Mouse (Mus musculus): Measurements from ENCODE around the gene Secisbp2l.

The Secisbp2l gene

DNA sequence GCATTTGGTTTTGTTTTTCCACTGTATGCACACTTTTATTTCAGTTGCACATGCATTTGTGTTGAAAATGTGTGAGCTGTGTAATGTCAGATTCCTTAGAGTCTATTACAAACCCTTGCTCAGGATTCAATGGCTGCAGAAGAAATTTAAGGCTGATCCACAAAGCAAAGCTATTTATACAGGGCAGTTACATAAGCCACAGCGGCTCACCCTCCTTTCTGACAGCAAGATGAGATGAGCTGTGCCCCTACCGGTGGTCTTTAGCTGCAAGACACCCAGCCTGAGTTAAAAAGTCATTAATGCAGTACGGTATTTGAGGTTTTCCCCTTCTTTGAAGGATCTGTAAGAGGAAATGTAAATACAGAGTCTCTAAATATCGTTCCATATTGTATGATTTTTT, 1.2 kb upstream of the Secisbp2l start:
- DNase-seq (ENCODE audit: low spot score in 2 of 2) = no peak

DNA sequence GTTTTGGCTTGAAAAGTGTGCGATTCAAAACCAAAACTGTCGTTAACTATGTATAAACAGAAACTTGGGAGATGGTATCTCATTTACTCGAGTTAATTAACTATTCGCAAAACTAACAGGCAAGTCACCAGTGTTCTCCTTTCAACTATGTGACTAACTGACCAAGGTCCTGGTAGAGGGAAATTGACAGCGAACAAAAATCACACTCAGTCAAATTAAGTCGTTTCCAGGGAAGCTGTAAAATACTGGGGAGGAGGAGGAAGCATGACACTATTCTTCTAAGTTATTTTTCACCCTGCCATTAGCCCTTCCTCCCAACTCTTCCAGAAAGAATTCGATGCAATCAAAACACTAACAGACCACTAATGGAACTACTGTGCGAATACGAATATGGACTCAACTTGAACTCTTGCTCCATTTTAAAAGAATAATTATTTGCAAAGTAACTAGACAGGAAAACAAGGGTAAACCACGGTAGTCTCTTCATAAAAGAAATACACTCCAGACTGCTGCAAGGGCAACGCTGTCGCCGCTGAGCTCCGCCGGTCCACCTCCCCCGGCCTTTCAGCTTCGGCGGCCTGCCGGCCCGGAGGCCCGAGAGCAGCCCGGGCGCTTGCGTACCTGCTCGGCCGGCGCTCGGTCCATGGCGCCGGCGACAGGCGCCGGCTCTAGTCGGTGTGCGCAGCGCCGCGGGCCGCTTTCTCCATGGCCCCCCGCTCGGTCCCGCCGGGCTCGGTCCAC, 522 bp downstream of the Secisbp2l start:
- DNase-seq (ENCODE audit: low spot score in 2 of 2) = no peak

DNA sequence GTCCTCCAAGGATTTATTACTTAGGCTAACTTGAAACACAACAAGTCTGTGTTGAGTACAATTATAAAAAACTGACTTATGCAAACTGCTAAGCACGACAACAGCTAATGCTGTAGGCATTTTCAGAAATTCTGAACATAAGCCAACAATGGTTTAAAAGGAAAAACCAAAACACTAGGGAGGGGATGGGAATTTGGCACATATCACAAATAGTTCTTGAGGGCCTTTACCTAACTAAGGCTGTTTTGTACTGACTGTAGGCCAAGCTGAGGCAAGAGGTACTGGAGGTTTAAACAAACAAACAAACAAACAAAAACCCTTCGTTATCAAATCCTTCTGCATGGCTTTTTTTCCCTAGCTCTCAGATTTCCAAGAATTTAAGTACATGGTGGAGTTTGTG, 1.7 kb downstream of the Secisbp2l start:
- DNase-seq (ENCODE audit: low spot score in 2 of 2) = no peak

DNA sequence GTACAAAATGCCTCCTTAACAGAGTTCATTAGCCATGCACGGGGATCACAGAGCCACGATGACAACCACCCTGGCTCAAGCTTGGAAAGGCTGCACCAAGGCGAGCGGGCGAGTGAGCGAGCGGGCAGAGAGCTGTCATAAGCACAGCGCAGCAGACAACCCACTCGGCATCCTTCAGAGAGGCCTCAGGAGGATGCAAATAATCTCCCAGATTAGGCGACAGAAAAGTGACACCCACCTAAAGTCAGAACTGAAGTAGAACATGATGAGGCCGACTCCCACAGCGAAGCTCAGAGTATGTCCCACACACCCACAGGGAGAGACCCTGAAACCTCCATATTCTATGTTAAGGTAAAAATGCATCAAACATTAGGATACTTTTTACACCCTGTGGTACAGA, 4.3 kb downstream of the Secisbp2l start:
- DNase-seq (ENCODE audit: low spot score in 2 of 2) = no peak

DNA sequence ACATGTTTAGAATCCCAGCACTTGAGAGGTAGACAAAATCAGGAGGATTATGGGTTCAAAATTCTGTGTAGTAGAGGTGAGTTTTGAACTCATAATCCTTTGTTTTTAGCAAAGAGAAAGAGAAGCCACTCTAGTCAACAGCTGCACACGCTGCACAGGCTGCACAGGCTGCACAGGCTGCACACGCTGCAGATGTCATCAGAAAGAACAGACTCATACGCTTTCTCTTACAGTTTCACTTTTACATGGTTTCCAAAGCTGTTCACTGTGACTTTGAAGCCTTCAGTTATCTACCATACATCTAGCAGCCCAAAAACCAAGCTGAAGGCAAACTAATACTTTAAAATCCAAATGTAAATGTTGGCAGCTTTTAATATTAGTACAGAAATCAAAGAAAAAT, 5.7 kb downstream of the Secisbp2l start:
- DNase-seq (ENCODE audit: low spot score in 2 of 2) = no peak

DNA sequence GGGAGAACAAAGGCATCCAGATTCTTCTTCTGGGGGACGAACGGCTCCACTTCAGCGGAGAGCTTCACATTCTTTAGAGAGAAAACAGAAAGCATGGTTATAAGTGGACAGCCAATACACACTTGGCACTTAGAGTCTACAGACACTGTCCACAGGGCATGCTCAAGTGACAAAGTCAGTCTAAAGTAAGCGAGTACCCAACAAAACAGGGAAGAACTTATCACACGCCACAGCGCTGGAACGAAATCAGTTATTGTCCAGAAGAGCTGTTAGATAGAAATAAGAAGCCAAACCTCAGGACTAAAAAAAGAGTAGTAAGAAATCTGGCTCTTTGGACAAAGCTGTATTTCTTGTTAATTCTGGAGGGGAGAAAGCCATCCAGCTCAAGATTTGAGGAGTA, 7.0 kb downstream of the Secisbp2l start:
- no peak for DNase-seq (ENCODE audit: low spot score in 2 of 2)

DNA sequence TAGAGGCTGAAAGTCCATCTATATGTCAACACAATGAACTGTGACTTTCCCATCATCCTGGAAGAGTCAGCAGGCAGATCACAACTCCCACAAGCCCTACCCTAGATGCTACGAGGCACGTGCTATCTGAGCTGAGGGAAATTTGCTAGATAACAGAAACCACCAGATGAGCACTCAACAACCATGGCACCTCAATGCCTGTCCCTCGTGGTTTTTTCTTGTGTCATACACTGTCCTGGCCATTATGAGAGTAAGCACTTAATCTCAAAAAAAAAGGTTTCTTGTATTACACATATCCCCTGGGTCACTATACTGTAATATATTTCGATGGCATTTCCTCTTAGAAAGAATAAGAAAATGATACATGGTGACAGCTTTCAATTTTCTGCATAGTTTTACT, 7.8 kb downstream of the Secisbp2l start:
- DNase-seq (ENCODE audit: low spot score in 2 of 2) = no peak

DNA sequence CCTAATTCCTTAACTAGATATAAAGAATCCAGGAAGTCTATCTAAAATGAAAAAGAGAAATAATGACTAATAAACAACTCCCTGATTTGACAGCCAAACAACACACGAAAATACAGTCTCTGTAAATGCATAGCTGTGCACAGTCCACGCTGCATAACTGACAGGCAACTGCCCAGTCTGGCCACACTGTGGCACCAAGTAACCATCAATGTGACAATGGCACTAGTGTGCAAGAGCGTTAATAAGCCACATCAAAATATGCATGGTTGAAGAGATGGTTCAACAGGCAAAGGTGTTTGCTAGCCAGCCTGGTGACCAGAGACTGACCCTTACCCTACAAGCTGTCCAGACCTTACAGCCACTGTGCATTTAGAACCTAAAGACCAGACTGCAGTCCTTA, 17.6 kb downstream of the Secisbp2l start:
- DNase-seq (ENCODE audit: low spot score in 2 of 2) = no peak

DNA sequence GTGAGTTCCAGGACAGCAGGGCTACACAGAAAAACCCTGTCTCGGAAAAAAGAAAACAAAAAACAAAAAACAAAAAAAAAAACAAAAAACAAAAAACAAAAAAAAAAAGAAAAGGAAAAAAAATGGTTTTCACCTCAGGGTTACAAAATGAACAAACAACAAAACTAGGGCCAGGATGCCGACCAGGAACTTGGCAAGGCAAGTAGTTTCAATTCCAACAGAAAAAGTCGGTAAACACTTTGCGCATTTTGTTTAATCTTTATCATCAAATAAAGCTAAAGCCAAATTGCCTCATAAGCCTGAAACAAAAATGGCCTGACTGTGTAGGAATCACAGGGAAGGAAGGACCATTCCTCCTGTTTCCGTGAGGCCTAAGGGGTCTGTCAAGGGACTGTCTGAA, 18.1 kb downstream of the Secisbp2l start:
- DNase-seq (ENCODE audit: low spot score in 2 of 2) = no peak

DNA sequence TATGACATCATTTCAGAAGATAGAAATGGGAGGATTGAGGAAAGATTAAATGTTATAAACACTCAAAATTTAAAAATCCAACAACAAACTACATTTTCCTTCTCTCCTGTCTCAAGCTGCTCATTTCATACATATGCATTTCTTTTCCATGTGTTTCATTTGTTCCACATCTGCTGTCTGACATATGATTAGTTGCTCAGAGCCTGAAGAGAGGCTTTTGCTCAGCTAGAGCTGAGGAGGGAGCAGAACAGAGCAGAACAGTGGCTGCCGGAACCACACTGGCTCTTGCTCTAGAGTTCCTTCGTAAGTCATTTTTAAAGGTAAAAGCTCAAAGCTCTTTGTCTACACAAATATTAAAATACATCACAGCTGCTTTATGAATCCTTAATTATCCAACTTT, 33.3 kb downstream of the Secisbp2l start:
- DNase-seq (ENCODE audit: low spot score in 2 of 2) = no peak

DNA sequence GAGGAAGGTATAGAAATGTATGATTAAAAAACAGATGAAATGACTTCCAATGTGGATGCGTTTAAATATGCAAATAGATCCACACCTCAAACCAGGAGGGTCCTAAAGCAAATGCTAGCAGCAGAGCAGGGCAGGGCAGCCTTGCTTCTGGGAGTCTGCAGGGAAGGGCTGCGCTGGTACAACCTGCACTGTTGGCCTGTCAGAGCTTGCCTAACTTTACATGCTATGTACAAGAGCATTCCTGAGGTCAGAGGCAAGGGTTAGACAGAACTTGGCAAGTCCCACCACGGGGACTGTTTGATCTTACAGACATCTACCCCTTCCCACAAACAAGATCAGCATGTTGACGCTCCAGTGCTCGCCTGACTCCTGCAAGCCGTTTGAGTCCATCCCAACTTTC, 43.3 kb downstream of the Secisbp2l start:
- DNase-seq (ENCODE audit: low spot score in 2 of 2) = no peak

DNA sequence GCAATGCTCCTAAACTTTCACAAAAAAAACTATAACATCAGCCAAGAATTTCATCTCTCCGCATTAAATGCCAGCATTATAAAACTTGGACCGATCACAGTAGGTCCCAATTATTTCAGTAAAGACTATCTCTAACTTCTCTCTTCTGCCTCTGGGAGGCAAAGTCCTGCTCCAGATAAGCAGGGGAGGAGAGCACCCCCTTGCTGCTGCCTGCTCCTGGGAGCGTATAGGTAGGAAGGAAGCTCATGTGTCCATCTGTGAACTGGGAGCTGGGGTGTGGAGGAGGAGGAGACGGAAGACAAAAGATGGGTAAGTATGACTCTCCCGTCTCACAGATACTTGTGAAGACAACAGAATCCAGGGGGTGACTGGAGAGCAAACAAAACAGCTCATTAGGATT, 44.0 kb downstream of the Secisbp2l start:
- no peak for DNase-seq (ENCODE audit: low spot score in 2 of 2)

DNA sequence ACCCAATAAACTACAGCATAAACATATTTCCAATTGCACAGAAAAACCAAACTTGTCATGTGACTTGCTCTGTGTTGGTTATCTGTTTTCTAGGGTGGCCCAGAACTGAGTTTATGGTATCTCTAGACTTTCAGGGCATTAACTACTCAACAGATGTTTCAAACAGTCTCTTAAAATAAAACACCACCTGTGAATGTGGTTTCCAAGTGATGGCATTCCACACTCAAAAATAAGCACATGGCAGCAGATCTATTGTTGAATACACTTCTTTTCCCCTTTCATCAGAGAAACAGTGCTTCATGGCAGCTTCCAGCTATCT, 46.7 kb downstream of the Secisbp2l start:
- DNase-seq (ENCODE audit: low spot score in 2 of 2) = no peak

DNA sequence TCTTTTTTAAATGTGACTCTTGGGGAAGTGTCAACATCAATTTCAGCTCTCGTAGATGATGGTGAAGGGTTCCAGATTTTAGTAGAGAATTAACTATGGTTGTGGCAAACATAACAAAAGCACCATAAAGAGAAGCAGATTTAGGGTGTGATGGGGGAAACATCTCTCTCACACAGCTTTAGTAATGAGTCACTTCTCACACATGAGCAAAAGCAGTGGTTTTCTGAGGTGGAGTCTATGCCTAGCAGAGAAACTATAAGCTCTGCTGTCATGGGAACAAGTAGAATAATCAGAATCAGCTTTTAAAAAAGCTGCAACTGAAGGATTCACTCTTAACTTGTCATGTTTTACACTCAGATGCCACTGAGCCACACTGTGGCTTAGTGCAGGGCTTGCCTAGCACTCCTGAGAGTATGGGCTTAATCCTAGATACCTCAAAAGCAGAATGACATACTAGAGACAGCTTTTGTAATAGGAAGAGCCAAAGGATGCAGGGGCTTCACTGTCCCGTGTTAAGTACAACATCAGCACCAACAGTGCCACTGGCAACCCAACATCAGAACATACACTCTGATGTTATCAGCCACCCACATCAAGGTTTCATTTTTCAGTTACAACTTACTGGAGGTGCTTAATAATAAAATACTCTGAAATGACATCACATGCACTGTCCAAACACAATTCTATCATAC, 47.2 kb downstream of the Secisbp2l start:
- DNase-seq (ENCODE audit: low spot score in 2 of 2) = no peak

DNA sequence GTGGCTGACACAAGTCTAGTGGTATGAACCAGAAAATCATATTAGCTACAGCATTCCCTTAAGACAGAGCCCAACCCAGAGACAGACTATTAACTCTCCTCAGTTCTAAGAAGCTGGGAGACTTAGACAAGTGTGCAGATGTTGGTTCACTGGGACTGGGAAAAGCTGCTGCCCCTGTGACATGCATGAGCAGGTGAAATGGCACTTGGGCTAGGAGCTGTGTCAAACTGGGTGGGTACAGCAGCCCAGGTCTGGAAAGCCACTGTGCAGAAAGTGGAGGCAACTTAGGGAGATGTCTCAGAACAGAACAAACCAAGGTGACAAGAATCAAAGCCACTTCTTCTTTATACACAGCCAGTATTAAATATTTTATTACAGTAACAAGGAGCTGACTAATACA, 47.9 kb downstream of the Secisbp2l start:
- DNase-seq (ENCODE audit: low spot score in 2 of 2) = no peak

DNA sequence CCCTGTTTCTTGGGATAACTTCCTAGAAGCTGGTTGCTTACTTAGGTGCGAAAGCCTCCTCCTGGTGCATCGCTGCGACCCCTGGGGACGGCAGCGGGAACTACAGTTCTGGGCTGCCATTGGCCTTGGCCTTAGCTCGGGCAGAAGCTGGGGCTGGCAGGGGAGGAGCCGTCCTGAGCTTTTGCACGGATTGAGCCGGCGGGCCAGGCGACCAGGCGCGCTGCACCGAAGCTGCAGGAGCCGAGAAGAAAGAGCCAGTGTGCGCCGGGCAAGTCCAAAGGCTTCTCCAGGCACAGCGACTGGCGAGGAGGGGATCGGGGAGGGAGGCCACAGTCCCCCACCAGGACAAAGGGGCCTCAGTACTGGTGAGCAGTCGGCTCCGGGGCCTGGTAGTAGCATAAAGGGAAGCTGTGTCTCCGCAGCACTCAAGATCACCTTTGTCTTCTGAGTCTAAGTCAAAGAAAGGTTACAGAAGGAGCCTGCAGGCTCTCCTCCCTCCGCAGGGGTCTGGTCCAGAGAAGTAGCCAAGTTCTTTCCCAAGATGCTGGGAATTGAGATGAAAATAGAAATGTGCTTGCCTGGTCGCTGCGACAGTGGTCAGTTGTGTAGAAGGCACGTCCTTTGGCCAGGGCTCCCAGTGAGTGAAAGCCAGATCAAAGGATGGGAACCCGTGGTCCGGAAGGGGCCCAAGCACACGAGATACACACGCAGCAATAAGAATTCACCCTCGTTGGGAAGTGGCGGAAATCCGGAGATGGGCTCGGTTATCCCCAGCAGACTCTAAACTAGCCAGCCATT, 50.7 kb downstream of the Secisbp2l start:
- DNase-seq (ENCODE audit: low spot score in 2 of 2) = peak; percentile 91 to 95

DNA sequence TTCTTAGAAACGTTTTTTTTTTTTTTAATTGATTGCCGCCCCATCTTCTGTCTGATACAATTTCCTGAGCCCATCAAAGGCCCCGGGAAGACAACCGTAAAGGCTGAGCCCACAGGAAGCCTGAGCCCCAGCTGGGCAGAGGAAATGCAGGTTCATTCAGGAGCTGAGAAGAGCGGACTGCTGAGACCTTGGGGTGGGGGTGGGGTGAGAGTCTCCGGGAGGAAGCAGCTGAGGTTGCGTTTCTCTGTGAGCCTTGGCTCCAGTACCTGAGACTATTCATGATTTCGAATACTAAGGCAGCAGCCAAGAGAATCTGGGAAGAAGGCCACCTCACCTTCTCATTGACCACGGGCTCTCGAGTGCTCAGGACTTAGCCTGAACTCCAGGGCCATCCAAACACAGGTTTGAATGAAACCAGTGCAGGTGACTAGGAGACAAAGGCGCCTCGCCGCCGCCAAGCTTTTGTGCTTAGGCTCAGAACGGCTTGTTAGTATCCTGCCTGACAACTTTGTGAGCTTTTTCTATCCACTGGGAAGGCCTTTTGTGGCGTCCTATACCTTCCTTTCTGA, 58.0 kb downstream of the Secisbp2l start:
- DNase-seq (ENCODE audit: low spot score in 2 of 2) = no peak

DNA sequence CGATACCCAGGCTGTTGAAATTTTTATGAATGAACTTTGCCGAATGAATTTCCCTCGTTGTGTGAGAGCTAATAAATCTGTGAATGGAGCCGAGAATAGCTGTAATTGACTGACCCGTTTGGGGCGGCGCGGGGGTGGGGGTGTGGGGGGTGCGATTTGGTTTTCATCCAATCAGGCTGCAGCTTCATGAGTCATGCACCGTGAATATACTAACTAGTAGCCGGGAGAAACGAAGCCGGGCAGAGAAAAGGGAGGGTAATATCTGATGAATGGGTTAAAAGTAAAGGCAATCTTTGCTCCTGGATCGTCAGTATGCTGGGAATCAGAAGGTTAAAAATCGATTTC, 58.6 kb downstream of the Secisbp2l start, which contains the start of gene Shc4:
Shc4 (minus strand) TSS at position 63 of the 345 bp plus-strand sequence.
- no peak for DNase-seq (ENCODE audit: low spot score in 2 of 2)

DNA sequence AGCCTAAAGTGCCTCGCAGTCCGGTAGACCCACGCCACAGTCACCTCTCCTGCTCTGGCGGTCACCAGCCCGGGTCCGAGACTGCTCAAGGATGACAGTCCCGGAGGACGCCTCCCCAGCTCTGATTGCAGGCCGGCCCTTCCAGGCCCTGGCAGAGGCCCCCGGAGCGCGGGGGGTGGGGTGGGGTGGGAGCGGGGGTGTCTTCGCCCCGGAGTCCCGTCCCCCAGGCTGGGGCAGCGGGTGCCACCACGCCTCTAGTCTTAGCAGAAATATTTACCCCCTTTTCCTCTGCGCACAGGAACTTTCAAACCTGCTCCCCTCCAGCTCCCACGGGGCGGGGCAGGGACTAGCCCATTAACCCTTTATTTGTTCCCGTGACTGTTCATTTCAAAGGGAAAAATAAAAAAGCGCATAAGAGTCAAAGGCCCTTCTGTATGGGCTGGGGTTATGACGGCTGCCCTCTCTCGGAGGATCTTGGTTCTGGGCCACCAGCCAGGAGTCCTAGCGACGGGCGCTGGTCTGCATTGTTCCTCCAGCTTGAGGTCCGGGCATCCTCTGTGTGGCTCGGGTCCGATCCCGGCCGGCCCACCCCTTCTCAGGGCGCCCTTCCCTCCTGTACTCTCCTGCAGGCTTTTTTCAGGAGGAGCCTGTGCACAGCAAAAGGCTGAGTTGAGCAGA, 59.1 kb downstream of the Secisbp2l start:
- DNase-seq (ENCODE audit: low spot score in 2 of 2) = peak in 1 of 2 experiments; percentile 27

DNA sequence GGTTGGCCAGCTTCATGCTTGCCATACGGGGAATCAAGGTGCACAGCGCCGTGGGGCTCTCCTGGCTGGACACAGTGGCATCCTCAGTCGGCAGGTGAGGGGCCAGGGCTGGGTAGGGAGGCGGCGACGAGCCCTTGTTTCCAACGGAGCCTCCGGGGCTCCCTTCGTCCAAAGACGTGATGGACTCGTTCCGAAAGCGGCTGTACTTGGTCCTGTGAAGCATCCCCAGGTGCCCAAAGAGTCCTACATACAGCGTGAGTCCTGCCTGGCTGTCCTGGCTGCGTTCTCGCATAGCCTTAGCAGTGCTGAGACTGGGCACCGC, 59.6 kb downstream of the Secisbp2l start:
- no peak for DNase-seq (ENCODE audit: low spot score in 2 of 2)

DNA sequence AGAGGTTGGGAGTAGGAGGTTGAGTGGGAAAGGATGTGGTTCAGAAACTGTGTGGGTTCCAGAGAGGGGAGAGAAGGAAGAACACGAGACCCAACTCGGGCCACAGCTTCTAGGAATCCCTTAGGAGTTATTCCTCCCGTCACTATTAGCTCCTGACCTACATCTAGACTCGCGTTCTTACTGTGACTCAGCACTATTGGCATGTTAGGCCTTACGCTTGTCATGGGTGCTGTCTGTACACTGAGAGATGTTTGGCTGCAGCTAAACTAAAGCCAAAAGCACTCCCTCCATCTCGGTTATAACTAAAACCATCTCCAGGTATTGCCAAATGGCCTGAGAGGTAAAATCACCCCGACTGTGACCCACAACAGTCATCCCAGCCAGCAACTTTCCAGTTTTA, 66.1 kb downstream of the Secisbp2l start:
- no peak for DNase-seq (ENCODE audit: low spot score in 2 of 2)

DNA sequence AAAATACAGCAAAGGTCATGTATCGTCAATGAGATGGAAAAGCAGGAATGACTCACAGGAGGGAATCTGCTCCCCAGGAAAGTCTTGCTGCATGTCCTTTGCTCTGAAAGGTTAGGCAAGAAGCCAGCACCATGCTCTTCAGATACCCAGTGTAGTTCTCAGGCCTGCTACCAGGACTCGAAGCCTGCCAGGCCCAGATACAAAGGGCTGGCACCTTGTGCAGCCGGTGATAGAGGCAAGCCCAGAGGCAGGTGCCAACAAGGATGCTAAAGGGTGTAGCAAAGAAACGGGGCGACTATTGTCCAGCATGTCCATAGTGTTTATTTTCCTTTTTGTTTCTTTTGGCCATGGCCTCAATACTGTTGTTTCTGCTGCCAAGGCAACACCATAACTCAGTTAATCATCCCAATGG, 76.2 kb downstream of the Secisbp2l start:
- DNase-seq (ENCODE audit: low spot score in 2 of 2) = no peak
